Mouse (Mus musculus): ENCODE measurements around the gene Fa2h. TPM values are rescaled to one million over a fixed set of nuclear protein-coding genes. Genes with fewer than 3 reads are reported as not detected.
"Not testable (repeated sequence)": the region's sequence is repeated elsewhere in the genome, so short reads cannot be mapped to it uniquely, and the experiment has no call there.

The Fa2h gene
- total RNA-seq, 2 experiments from 2014 or later, result 0.71 to 1.5 TPM

DNA sequence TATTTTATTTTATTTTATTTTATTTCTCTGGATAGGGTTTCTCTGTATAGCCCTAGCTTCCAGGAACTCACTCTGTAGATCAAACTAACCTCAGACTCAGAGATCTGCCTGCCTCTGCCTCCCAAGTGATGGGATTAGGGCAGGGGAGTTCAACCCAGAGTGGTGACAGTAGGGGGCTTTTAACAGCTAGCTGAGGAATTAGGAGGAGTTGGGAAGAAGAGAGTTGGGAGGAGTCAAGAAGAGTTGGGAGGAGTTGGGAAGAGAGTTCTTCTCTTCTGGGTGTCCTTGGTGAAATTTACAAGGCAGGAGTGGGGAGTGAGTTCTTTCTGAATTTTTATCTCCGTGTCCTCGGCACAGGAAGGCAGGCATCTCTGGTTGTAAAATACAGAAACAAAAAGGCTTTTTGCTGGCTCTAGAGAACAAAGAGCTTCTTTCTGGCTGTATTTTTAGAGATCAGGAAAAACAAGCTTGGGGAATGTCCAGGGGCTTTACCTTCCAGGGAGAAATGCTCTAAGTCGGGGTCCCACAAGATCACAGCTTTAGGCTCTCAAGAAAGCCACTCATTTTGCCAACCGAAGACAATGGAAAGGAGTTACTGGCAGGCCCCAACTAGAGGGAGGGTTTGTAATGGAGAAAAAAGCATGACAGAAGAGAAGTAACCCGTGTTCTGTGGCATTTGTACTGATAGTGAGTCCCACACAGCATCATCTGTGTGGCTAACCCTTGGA is 90.4 kb downstream of the Fa2h start:
- intact Hi-C loops (cut with DNase I); DNase-seq: not testable (repeated sequence)

DNA sequence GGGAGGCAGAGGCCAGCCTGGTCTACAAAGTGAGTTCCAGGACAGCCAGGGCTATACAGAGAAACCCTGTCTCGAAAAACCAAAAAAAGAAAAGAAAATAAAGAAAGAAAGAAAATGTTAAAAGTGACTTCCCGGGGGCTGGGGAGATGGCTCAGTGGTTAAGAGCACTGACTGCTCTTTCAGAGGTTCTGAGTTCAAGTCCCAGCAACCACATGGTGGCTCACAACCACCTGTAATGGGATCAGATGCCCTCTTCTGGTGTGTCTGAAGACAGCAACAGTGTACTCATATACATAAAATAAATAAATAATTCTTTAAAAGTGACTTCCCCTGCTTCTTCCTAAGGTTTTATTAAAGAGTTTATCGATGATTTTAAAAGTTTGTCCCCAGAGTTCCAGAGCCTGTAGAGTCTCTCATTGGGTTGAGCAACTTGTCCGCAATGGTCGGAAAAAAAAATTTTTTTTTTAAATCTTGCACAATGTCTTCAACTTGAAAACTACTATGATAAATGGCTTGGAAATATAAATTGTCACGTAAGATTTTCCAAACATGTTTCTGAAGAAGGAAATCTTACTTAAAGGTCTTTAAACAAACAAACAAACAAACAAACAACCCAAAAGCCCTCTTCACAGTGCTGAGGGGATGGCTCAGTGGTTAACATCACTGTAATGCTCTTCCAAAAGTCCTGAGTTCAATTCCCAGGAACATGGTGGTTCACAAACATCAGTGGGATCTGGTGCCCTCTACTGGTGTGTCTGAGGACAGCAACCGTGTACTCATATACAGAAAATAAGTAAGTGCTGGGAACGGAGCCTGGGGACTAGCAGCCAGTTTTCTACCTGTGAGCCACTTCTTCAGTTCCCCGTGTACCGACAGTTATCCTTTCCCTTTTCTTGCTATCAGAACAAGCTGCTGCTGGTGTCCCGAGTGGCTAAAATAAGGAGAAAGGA is 92.8 kb downstream of the Fa2h start:
- intact Hi-C loops (cut with DNase I), result no loop called here

GRCm38 (mm10) chr8:111299821-111300568 is 93.6 kb downstream of the Fa2h start, which contains the start of gene Rfwd3:
TSS of gene Rfwd3 (minus strand) at chr8:111300222.
- intact Hi-C loops (cut with DNase I), result no loop called here
- DNase-seq, result peak; percentile 89 to 96

More for the DNA sequence above, 92.8 kb downstream of the Fa2h start:
- no peak for DNase-seq

GRCm38 (mm10) chr8:111299363-111299820 is 94.2 kb downstream of the Fa2h start:
- intact Hi-C loops (cut with DNase I), result no loop called here
- DNase-seq, result peak; percentile 24 to 54

DNA sequence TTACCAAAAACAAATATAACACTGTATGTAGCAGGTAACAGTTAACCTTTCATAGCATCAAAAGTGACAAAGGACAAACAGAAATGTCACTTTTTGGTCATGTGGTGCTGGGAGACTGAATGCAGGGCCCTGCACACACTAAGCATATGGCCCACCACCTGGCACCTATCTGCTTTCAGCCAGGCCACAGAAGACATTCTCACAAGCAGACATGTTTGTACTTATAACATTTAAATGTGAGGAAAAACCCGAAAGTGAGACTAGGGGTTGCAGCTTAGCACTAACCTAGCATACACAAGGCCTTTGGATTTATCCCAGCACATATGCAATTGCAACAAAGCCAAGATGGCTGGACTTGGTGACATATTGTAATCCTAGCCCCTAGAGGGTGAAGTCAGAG is 95.6 kb downstream of the Fa2h start:
- intact Hi-C loops (cut with DNase I), result no loop called here

More for the DNA sequence above, 95.6 kb downstream of the Fa2h start:
- DNase-seq, result no peak

Other genes starting within 250 kb of the Fa2h start
- 10 to 100 TPM; 33.4 to 34.0 TPM for gene Glg1, start 134.6 kb downstream of the Fa2h start, total RNA-seq (2021)
- gene Rfwd3, start 93.6 kb downstream of the Fa2h start, total RNA-seq (2021), result 1 to 10 TPM; 3.4 to 4.9 TPM
- gene Mlkl, start 55.6 kb downstream of the Fa2h start, total RNA-seq (2021), result under 1 TPM; 0.44 to 0.92 TPM
- gene Wdr59, start 128.3 kb upstream of the Fa2h start, total RNA-seq (2021), result 1 to 10 TPM; 7.1 to 8.1 TPM
- gene Znrf1, start 142.3 kb upstream of the Fa2h start, total RNA-seq (2021), result 10 to 100 TPM; 55.6 TPM
- gene Ldhd, start 236.6 kb upstream of the Fa2h start, total RNA-seq (2021), result 10 to 100 TPM; 32.4 to 34.9 TPM
- 1 to 10 TPM; 6.8 to 9.2 TPM for gene Zfp1, start 249.6 kb upstream of the Fa2h start, total RNA-seq (2021)

All from gastrocnemius, postnatal 36 days (tissue).